Mouse (Mus musculus) megakaryocyte-erythroid progenitor cell, adult 5-6 weeks (primary cell): ENCODE data around the gene Tceal3. TPM values are rescaled to one million over a fixed set of nuclear protein-coding genes. Genes with fewer than 3 reads are reported as not detected.
"Not testable (repeated sequence)": the region's sequence is repeated elsewhere in the genome, so short reads cannot be mapped to it uniquely, and the experiment has no call there.

ENCODE experiments used
- ATAC-seq: replicated peaks from 2 replicates; pipeline ENCODE4 v1.8.0; 2016; ENCODE audit warnings: mild to moderate bottlenecking, inconsistent platforms; ENCODE audit not compliant: severe bottlenecking, poor library complexity, low FRiP score, low TSS enrichment
- total RNA-seq, 2 experiments: library from RNA; stranded (forward) in 1 of 2; stranded (reverse) in 1 of 2; fragments of 200-1000, 215-1000 nt in 1 of 2; fragments of >200 nt in 1 of 2; fragmentation: Nextera tagmentation in 1 of 2; gene quantifications; 2 replicates each; pipeline ENCODE4 v1.2.3; 2014 to 2017

The Tceal3 gene
- total RNA-seq, 2 experiments from 2014 or later, result 11.4 to 12.2 TPM

- ATAC-seq, result no peak
Measured at GRCm38 (mm10) chrX:136692294-136692675, 101.6 kb downstream of the Tceal3 start.

DNA sequence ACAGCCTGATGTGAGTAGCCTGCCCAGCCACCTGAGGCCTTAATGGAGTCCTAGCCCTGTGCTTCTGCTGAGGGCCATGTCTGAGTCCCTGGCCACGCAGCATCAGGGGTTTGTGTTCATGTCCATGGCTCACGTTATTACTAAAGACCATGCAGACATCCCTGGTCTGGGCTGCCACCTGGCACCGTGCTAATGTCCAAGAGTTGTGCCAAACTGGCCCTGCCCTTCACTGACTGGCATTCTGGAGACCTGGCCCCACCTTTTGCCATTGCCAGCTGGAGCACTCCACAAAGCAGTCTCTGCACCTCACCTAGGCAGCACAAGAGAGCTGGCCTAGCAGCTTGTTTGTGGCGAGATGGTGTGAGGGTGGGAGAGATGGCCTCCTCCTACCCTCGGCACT is 102.6 kb downstream of the Tceal3 start:
- no peak for ATAC-seq

- peak; percentile 87 for ATAC-seq
Measured at GRCm38 (mm10) chrX:136707446-136708167, 117.0 kb downstream of the Tceal3 start, which contains the start of gene Tceal1. Gene Tceal1 (plus strand): TSS chrX:136707982.

DNA sequence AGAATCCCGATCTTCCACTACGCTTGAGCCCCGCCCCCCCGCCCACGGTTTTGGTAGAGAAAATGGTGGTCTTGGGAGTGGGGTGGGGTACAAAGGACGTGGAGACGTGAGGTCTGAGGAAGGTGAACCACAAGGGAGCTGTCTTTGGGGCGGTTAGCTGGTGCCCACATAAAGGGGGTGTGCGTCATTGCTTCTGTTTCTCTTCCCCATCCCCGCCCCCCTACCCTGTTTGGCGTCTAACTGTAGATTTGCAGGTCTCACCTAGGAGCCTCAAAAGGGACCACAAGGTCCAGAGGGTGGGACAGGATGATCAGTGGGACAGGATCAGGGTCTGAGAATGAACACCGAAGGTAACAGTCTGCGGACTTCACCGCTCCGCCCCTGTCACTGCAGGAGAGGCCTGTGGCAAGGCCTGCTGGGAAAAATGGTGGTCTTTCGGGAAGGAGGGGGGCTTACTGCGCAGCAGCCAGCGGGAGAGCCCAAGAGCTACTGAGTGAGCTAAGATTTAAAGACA is 117.6 kb downstream of the Tceal3 start:
- ATAC-seq, result peak; percentile 74

- ATAC-seq, result no peak
Measured at GRCm38 (mm10) chrX:136708782-136709181, 118.1 kb downstream of the Tceal3 start.

DNA sequence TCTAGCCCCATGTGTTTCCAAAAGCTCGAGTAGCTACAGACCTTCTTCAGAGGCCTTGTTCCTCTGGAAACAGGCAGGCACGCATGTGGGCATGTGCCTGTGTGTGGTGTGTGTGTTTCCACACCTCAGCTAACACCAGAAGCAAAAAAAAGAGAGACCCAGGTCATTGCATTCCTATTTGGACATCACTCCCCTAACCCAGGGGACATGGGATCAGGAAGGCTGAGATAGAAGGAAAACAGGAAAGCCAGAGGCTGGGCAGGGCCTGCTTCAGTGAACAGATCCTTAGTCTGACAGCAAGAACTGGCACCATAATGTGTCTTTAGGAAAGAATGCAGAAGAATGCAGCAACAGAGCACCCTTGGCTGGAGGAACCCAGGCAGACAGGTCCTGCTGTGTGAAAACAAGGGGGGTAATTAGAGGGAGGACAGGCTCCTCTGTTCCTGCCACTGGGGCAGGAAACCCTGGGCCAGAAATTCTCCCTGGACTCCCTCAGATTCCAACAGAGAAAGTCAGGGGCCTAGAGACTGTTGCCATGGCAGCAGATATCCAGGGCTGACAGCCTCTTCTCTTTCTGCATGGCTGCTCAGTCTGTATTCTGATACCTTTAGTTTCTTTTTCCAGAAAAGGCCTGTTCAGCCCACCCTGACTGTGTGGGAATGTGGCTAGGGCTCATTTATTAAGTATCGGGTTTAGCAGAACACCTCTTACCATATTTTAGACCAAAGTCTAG is 124.3 kb downstream of the Tceal3 start:
- ATAC-seq, result not testable (repeated sequence)

Other genes with a start within 250 kb of the Tceal3 start
- not detected in 2 replicates for gene Kir3dl1, start 72.8 kb upstream of the Tceal3 start, total RNA-seq (2014; fragmentation: Nextera tagmentation)
- gene Kir3dl1, start 72.8 kb upstream of the Tceal3 start, total RNA-seq (2017), result not detected in 2 replicates
- not detected in 2 replicates for gene Kir3dl2, start 46.8 kb upstream of the Tceal3 start, total RNA-seq (2014; fragmentation: Nextera tagmentation)
- gene Kir3dl2, start 46.8 kb upstream of the Tceal3 start, total RNA-seq (2017), result not detected in 2 replicates
- gene Tceal1, start 117.1 kb downstream of the Tceal3 start, total RNA-seq (2014; fragmentation: Nextera tagmentation), result 0.42 and 2.9 TPM in 2 replicates
- gene Tceal1, start 117.1 kb downstream of the Tceal3 start, total RNA-seq (2017), result 3.7 and 6.7 TPM in 2 replicates
- 244 and 291 TPM in 2 replicates for gene Morf4l2, start 152.8 kb downstream of the Tceal3 start, total RNA-seq (2014; fragmentation: Nextera tagmentation)
- 999 and 1,143 TPM in 2 replicates for gene Morf4l2, start 152.8 kb downstream of the Tceal3 start, total RNA-seq (2017)
- not detected in 2 replicates for gene Glra4, start 189.3 kb downstream of the Tceal3 start, total RNA-seq (2014; fragmentation: Nextera tagmentation)
- gene Glra4, start 189.3 kb downstream of the Tceal3 start, total RNA-seq (2017), result not detected in 2 replicates
- gene Plp1, start 231.8 kb downstream of the Tceal3 start, total RNA-seq (2014; fragmentation: Nextera tagmentation), result 6.2 and 7.4 TPM in 2 replicates
- gene Plp1, start 231.8 kb downstream of the Tceal3 start, total RNA-seq (2017), result 0.99 and 1.1 TPM in 2 replicates